Mouse (Mus musculus) heart, adult 9 months (tissue): ENCODE results near the gene Gpx3.
"Not testable (repeated sequence)": the region's sequence is repeated elsewhere in the genome, so short reads cannot be mapped to it uniquely, and the experiment has no call there.

Source experiments
- DNase-seq, 2 experiments: peaks; one replicate each; pipeline ENCODE4 v3.0.0; 2022; ENCODE audit warnings: low spot score in 2 of 2

Gpx3 gene

GRCm38 (mm10) chr11:54902333-54903323 lies at the start of gene Gpx3:
Gene Gpx3, plus strand, starts transcription at chr11:54902453.
- DNase-seq = peak; percentile 91

GRCm38 (mm10) chr11:54858880-54859279 lies 43.4 kb upstream of the Gpx3 start:
- not testable (repeated sequence) for DNase-seq

- no peak for DNase-seq
Observed at GRCm38 (mm10) chr11:54859322-54860165, 42.7 kb upstream of the Gpx3 start.

GRCm38 (mm10) chr11:54860256-54861038 lies 41.8 kb upstream of the Gpx3 start, which contains the start of gene Lyrm7:
Gene Lyrm7, minus strand, starts transcription at chr11:54860916.
- DNase-seq = peak; percentile 98

GRCm38 (mm10) chr11:54861471-54862420 lies 40.5 kb upstream of the Gpx3 start:
- DNase-seq = no peak

- DNase-seq = peak in 1 of 2 experiments; percentile 54
Observed at GRCm38 (mm10) chr11:54862621-54863520, 39.4 kb upstream of the Gpx3 start.

GRCm38 (mm10) chr11:54865330-54866085 lies 36.7 kb upstream of the Gpx3 start:
- DNase-seq = no peak

GRCm38 (mm10) chr11:54866119-54867048 lies 35.9 kb upstream of the Gpx3 start, which contains the start of gene Hint1:
Gene Hint1, plus strand, starts transcription at chr11:54866383.
- peak; percentile 94 to 95 for DNase-seq

- no peak for DNase-seq
Observed at GRCm38 (mm10) chr11:54867049-54867385, 35.2 kb upstream of the Gpx3 start.

GRCm38 (mm10) chr11:54867903-54868434 lies 34.3 kb upstream of the Gpx3 start:
- no peak for DNase-seq

- DNase-seq = no peak
Observed at GRCm38 (mm10) chr11:54868445-54868844, 33.8 kb upstream of the Gpx3 start.

- DNase-seq = no peak
Observed at GRCm38 (mm10) chr11:54869318-54869717, 32.9 kb upstream of the Gpx3 start.

GRCm38 (mm10) chr11:54871831-54872537 lies 30.3 kb upstream of the Gpx3 start:
- no peak for DNase-seq

GRCm38 (mm10) chr11:54876031-54876430 lies 26.2 kb upstream of the Gpx3 start:
- no peak for DNase-seq

GRCm38 (mm10) chr11:54878893-54879292 lies 23.4 kb upstream of the Gpx3 start:
- DNase-seq = no peak

- peak; percentile 72 to 83 for DNase-seq
Observed at GRCm38 (mm10) chr11:54879434-54879833, 22.8 kb upstream of the Gpx3 start.
